Mouse (Mus musculus) forebrain, embryonic 14.5 days (tissue): ENCODE data around the gene Spin2d. TPM values are rescaled to one million over a fixed set of nuclear protein-coding genes. Genes with fewer than 3 reads are reported as not detected.

Experiments used
- polyA plus RNA-seq: library from polyadenylated mRNA; unstranded; fragments of >200 nt; fragmentation: Nextera tagmentation; extraction: Ambion mirVana; gene quantifications from 2 replicates; pipeline ENCODE4 v1.2.1, GENCODE M21; 2014

The Spin2d gene
- polyA plus RNA-seq, 1 experiment from 2014 or later: not detected

Other genes with a start within 250 kb of the Spin2d start
- 0.76 and 0.87 TPM in 2 replicates for gene Zfp185, start 189.7 kb downstream of the Spin2d start, polyA plus RNA-seq
- not detected in 2 replicates for gene Pnma5, start 139.9 kb downstream of the Spin2d start, polyA plus RNA-seq
- 1.3 and 1.7 TPM in 2 replicates for gene Pnma3, start 112.2 kb downstream of the Spin2d start, polyA plus RNA-seq
- gene Xlr4a, start 94.5 kb downstream of the Spin2d start, polyA plus RNA-seq: 0.43 and 0.69 TPM in 2 replicates
- 2.5 and 6.9 TPM in 2 replicates for gene Xlr3a, start 79.9 kb downstream of the Spin2d start, polyA plus RNA-seq
- gene Gm14685, start 59.9 kb downstream of the Spin2d start, polyA plus RNA-seq: 0.22 and 0.84 TPM in 2 replicates
- gene Xlr5b, start 28.2 kb downstream of the Spin2d start, polyA plus RNA-seq: not detected in 2 replicates
- gene DXBay18, start 27.5 kb downstream of the Spin2d start, polyA plus RNA-seq: 0.28 and 0.63 TPM in 2 replicates
- gene Xlr3b, start 15.2 kb upstream of the Spin2d start, polyA plus RNA-seq: 10.6 and 43.5 TPM in 2 replicates
- 0.37 and 1.4 TPM in 2 replicates for gene Xlr4b, start 37.3 kb upstream of the Spin2d start, polyA plus RNA-seq
- gene F8a, start 51.3 kb upstream of the Spin2d start, polyA plus RNA-seq: 18.8 and 24.6 TPM in 2 replicates
- gene Xlr4c, start 66.1 kb upstream of the Spin2d start, polyA plus RNA-seq: 0.54 TPM in 1 of 2 replicates, not detected in the other
- not detected in 2 replicates for gene Xlr3c, start 88.4 kb upstream of the Spin2d start, polyA plus RNA-seq
- not detected in 2 replicates for gene Xlr5a, start 116.0 kb upstream of the Spin2d start, polyA plus RNA-seq
- not detected in 2 replicates for gene Xlr5c, start 116.0 kb upstream of the Spin2d start, polyA plus RNA-seq
- not detected in 2 replicates for gene Gm45015, start 159.9 kb upstream of the Spin2d start, polyA plus RNA-seq
- 14.4 and 15.2 TPM in 2 replicates for gene Zfp275, start 165.6 kb upstream of the Spin2d start, polyA plus RNA-seq
- not detected in 2 replicates for gene Gm18336, start 221.7 kb upstream of the Spin2d start, polyA plus RNA-seq
- gene Zfp92, start 234.1 kb upstream of the Spin2d start, polyA plus RNA-seq: 0.39 and 0.48 TPM in 2 replicates